Mouse (Mus musculus) urinary bladder, postnatal 4 days (tissue): ENCODE measurements around the gene Pcsk1.

ENCODE experiments used
- DNase-seq, 2 experiments: peaks; one replicate each; pipeline ENCODE4 v3.0.0; 2021 to 2022; ENCODE audit warnings: low spot score in 2 of 2

The Pcsk1 gene

DNA sequence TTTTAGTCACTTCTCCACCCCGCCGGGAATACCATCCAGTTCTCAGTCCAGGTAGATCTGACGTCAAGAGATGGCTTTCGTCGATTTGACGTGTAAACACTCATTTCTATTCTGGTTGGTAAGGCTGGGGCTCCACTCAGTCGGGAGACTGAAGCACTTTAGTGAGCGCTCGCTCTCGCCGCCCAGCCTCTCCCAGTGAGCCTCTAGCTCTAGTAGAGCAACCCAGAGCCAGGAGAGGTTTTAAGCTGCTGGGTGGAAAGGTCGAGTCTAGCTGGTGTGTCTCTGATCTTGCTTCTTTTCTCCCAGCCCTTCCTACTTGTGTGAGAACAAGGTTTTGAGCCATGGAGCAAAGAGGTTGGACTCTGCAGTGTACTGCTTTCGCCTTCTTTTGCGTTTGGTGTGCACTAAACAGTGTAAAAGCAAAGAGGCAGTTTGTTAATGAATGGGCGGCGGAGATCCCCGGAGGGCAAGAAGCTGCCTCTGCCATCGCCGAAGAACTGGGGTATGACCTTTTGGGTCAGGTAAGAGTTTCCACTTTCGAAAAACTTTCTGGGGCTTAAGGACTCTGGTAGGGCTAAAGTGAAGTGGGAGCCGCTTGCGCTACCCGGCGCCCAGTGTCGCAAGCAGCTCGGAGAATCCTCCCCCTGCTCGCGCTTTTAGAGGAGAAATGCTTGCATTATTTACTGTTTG is at the start of gene Pcsk1:
Gene Pcsk1, plus strand, starts transcription at position 106 of the 690 bp plus-strand sequence.
- no peak for DNase-seq

DNA sequence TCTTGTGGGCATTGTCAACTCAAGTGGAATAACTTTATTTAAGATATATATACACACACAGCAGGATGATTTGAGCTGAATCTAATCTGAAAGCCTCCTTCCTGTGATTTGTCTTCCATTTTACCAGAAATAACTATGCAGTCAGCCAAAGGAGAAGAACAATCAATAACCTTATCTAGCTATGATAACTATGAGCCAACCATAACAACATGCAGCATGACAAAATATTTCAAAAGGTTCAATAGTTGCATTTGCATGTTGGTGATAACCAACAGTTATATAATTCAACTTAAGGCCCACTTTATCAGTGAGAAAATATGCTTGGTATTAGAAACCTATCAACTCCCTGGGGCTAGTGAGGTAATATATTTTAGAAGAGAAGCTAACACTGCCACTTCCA is 30.8 kb upstream of the Pcsk1 start:
- no peak for DNase-seq

DNA sequence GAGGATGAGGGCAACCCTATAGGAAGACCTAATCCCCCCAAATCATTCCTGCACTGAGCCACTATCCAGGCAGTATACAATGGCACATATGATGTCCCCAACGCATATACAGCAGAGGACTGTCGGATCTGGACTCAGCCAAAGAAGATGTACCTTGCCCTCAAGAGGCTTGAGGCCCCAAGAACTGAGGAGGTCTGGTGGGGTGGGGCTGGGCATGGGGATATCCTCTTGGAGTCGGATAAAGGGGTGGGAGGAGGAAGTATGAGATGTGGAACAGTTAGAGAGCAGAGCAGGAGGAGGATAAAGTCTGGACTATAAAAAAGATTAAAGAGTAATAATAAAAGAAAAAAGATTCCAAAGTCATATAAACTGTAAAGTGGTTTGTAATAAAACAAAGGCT is 25.7 kb upstream of the Pcsk1 start:
- no peak for DNase-seq

DNA sequence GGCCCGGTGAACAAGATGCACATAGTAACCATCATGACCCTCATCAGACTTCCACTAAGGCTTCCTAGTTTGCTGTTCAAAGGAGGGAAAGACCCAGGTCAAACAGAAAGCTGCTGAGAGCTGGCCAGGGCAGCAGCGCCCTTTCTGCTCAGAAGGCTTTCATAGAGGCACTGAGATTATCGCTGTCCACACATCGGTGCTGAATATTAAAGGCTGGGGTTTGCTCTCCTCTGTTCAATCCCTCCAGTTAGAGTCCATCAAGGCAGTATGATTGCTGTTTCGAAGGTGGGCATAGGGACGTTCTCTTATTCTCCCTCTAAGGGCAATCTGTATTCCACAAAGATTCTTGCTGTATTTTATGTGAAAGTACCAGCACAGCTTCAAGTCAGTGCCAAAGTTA is 1.0 kb upstream of the Pcsk1 start:
- DNase-seq = no peak

DNA sequence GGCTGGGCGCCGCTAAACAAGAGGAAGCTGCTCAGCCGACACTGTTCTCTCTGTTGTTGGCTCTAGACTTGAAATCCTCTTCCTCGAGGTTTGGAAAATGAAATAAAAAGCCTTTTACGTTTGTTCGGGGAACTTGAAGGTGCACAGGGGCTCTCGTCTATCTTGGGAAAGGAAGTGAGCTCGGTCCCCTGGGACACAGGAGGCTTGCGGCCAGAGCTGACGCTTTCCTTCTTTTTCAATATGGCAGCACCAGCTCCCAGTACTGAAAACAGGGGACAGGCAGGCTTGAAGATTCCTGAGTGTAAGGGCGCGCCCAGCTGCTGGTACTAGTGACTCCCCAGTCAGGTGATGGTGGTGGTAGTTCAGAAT is 769 bp downstream of the Pcsk1 start:
- no peak for DNase-seq

DNA sequence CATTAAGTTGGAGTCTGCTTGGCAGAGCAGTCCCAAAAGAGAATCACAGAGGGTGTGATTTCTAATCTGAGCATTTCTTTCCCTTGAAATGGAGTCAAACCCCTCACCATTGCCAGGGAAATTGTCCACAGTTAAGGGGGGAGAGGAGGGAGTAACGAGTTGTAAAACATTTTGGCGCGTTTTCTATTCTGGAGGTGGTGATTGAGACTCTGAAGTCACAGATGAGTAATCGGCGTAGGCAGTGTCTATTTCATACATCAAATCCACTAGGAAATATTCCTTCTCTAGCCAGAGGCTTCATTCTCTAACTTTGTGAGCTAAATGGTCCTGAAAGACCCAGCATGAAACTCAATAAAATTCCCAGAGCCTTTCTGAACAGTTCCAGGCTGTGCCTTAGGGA is 1.4 kb downstream of the Pcsk1 start:
- DNase-seq = no peak

DNA sequence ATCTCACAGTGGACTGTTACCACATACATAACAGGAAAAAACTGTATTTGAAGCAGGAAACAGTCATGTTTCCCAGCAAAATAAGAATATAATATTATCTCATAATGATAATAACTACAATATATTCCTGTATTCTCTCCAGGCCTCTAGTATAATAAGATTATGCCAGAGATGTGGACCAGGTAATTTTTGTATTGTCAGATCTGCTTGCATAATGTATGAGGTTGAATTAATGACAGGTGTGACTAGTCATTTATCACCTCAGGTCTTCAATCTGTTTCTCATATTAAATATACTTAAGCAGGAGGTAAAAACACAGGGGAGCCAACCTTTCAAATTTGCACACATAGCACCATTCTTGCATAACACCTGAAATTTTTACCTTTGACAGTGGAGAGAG is 5.9 kb downstream of the Pcsk1 start:
- DNase-seq = no peak

DNA sequence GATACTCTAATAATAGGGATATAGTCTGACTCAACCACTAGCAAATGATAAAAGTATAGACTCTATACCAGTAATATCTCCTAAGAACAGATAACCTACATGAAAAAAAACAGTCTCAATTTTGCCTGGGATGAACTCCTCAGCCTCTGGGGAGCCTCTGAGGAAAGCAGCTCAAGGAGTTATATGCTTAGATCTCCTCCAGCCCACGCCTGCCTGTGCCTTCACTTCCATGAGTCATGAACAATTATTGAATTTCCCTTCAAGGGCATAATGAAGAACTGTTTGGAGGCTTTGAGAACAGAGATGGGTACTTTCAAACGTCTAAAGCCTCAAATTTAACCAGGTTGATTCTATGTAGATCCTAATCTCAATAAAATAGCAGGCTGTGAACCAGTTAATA is 23.5 kb downstream of the Pcsk1 start:
- DNase-seq = no peak

DNA sequence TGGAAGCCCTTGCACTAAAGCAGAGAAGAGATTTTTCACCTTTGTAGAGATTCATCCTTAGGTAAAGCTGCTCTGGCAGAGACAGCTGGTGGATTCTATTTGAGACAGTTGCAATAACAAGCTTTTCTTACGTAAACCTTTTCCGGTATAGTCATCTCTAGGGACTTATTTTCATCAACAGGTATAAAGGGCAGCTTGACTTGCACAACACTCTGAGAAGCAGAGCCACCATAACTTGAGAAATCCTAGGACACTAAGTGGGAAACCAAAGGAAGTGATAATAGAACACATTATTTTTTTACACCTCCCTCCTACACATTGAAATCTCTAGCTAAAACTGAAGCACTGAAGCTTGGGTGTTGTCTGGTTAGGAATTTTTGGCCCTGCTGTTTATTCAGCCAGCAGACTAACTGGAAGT is 24.4 kb downstream of the Pcsk1 start:
- DNase-seq = no peak

DNA sequence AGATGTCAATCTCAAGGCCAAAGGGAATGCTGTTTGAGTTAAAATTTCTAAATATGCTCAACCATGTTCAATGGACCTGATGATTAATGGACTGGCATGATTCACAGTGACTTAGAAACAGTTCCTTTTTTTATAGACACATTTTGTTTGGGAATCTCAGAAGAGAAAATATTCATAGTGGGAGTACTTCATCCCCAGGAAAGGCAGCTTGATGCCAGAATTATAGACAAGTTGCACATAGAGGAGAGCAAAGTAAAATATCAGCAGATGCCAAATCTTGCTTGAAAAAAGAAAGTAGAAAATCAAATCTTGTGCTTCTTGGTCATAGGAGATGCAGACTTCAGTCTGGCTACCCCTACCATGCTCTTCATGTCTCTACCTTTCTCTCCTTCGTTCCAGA is 25.2 kb downstream of the Pcsk1 start:
- DNase-seq = no peak

DNA sequence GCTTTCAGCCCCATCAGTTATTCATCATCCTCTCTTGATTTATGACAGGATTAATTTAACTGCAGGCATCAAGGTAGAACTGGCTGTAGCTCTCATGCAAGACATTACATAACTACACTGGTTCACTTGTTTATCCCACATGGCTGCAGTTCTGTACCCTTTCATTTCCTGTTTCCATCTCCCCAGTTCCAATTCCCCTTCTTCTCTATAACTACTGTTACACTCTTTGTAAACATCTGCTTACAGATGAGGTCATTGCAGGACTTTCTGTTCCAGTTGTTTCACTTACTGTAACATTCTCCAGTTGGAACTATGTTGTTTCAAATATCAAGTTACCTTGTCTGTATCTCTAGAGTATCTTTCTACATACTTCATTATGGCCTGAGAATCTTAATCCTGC is 46.2 kb downstream of the Pcsk1 start:
- DNase-seq = no peak

DNA sequence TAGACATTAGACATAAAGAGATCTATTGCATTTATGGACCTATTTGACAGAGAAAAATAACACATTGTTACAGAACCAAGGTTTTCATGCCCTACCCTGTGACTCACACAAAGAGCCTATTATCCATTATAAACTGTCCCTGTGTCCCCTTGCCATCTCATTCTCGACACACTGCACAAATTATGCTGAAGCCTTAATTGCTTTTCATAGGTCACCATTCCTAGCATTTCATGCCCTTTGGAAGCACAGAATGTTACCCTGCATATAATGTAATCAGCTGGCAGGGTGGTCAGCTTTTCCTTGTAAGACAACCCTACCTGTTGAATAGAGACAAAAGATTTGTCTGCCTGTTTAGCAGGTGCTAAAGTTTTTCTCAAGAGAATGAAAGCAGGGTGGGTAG is 71.0 kb downstream of the Pcsk1 start:
- no peak for DNase-seq

DNA sequence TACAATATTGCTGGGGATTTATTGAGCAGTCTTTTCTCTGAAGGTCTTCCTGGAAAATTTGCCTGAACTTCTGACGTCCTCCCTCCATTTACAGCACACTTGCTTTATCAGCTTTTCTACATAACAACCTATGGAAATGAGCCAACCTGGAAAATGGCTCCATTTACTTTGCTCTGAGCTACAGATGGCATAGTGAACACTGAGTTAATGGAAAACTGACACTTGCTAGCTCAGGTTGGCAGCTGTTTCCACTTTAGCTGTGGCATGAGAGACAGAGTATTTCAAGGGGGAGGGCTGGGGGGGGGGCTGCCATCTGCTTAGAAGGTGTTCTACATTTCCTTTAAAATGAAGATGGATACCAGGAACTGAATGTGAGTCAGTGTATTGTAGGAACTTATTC is 73.8 kb downstream of the Pcsk1 start:
- DNase-seq = no peak
